8 mouse cellular contexts compared by ENCODE assay signal in the genomic region with DNA sequence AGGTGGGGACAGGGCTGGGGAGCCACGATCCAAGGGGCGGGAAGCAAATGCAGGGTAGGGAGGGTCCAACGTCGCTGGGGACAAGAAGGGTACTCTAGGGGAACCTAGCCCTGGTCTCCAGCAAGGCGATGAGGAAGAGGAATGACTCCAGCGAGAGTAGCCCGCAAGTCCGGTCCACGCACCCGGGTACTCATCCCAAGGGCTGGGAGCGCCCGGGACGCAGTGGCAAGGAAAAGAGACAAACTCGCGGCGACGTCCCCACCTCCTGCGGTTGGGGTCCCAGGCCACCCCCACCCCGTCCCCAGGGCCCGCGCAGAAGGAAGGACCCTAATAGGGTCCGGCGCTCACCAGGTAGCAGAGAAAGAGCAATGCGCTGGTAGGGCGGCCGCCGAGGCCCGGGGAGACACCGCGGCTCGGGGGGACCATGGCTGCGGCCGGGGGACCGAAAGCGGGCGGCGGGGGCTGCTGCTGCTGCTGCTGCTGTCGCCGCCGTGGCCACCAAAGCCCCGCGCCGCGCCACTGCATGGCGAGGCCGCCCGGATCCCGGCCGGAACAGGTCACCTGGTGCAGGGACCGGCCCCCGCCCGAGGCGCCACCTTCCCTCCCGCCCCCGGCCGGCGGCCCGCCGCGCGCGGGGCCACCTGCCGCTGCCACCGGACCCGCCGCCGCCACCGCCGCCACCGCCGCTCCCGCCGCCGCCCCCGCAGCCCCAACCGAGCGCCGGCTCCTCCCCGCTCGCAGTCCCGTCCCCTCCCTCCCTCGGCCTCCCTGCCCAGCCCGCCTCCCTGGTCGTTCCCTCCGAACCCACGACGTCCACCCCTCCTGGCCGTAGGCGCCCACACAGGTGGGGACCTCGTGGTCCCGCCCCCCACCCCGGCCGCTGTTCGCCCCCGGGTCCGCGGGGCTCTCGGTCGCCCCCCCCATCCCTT. TPM values are rescaled to one million over a fixed set of nuclear protein-coding genes. Genes with fewer than 3 reads are reported as not detected.
A peak's percentile ranks its signal among the peaks of the same experiment; 100 is the strongest.
DNase-seq lines count a peak whose midpoint lies in the region; ATAC-seq and TF ChIP-seq lines count a peak whose summit lies in the region.

No protein-coding gene starts in this region.

- ATAC-seq in forebrain, postnatal 0 days: peak; percentile 38
- peak; percentile 58 for ATAC-seq in kidney, postnatal 0 days (replicated peaks; ENCODE audit: low FRiP score, low read depth)
- ATAC-seq in stomach, postnatal 0 days (ENCODE audit: low FRiP score, low TSS enrichment): peak; percentile 67

- TF ChIP-seq EP300 in stomach, postnatal 0 days (optimal IDR thresholded peaks at IDR 0.05): no peak

- no peaks in the 10 kb centered on the region for H3K36me3 ChIP-seq in forebrain, postnatal 0 days (ENCODE audit: insufficient read depth)
- H3K36me3 ChIP-seq in kidney, postnatal 0 days (ENCODE audit: insufficient read depth, low read length): no peaks in the 10 kb centered on the region
- no peaks in the 10 kb centered on the region for H3K36me3 ChIP-seq in stomach, postnatal 0 days (ENCODE audit: control insufficient read depth, insufficient read depth, low read length)

- peaks cover 19% of the 10 kb centered on the region for H3K4me1 ChIP-seq in cerebellum, adult 2 months (ENCODE audit: control insufficient read depth, insufficient read depth, low read length)
- H3K4me1 ChIP-seq in forebrain, postnatal 0 days (ENCODE audit: insufficient read depth): peaks cover 6% of the 10 kb centered on the region; the same call in 1 of the 2 replicates
- no peaks in the 10 kb centered on the region for H3K4me1 ChIP-seq in kidney, postnatal 0 days (replicated peaks; ENCODE audit: insufficient read depth, low read length)
- no peaks in the 10 kb centered on the region for H3K4me1 ChIP-seq in stomach, postnatal 0 days (replicated peaks; ENCODE audit: control insufficient read depth, insufficient read depth)

- peak overlapping the region; percentile 99 for H3K4me3 ChIP-seq in cerebellum, adult 2 months (replicated peaks; ENCODE audit: insufficient read depth, low read depth, low read length)
- H3K4me3 ChIP-seq in forebrain, postnatal 0 days (ENCODE audit: low read depth, low read length): peak overlapping the region; percentile 80
- peak overlapping the region; percentile 65 for H3K4me3 ChIP-seq in kidney, postnatal 0 days (replicated peaks; ENCODE audit: low read depth, low read length)
- peak overlapping the region; percentile 58 for H3K4me3 ChIP-seq in stomach, postnatal 0 days (ENCODE audit: low read depth, low read length)

- peak overlapping the region; percentile 81 for H3K9ac ChIP-seq in forebrain, postnatal 0 days
- H3K9ac ChIP-seq in kidney, postnatal 0 days (ENCODE audit: low read depth, low read length): peak overlapping the region; percentile 68
- peak overlapping the region; percentile 73 for H3K9ac ChIP-seq in stomach, postnatal 0 days (ENCODE audit: low read length)

- 0 out of 2 replicates have a peak, but pooled peaks have one; percentile 28 for TF ChIP-seq POLR2A in cerebellum, adult 2 months (IDR thresholded peaks at IDR 0.05; ENCODE audit: borderline replicate concordance, insufficient read depth, low read length)

- peak overlapping the region; percentile 96 for H3K4me2 ChIP-seq in forebrain, postnatal 0 days (ENCODE audit: low read depth)
- H3K4me2 ChIP-seq in kidney, postnatal 0 days (ENCODE audit: low read length): peak overlapping the region; percentile 99
- H3K4me2 ChIP-seq in stomach, postnatal 0 days (replicated peaks; ENCODE audit: low read depth): peak overlapping the region; percentile 99

- no peak for TF ChIP-seq CTCF in cerebellum, adult 2 months (IDR thresholded peaks at IDR 0.05; ENCODE audit: borderline replicate concordance, insufficient read depth, low read depth, low read length)
- no peak for TF ChIP-seq CTCF in forebrain, postnatal 0 days (IDR thresholded peaks at IDR 0.05; ENCODE audit: low read depth)
- no peak for TF ChIP-seq CTCF in kidney, postnatal 0 days (IDR thresholded peaks at IDR 0.05; ENCODE audit: low read depth)
- no peak for TF ChIP-seq CTCF in stomach, postnatal 0 days (IDR thresholded peaks at IDR 0.05; ENCODE audit: low read depth)

- H3K9me3 ChIP-seq in forebrain, postnatal 0 days (ENCODE audit: low read length): no peaks in the 10 kb centered on the region
- no peaks in the 10 kb centered on the region for H3K9me3 ChIP-seq in kidney, postnatal 0 days (replicated peaks; ENCODE audit: low read length)
- no peaks in the 10 kb centered on the region for H3K9me3 ChIP-seq in stomach, postnatal 0 days (ENCODE audit: control insufficient read depth, low read length)

- peak overlapping the region; percentile 86 for H3K27ac ChIP-seq in cerebellum, adult 2 months (ENCODE audit: insufficient read depth, low read length)
- H3K27ac ChIP-seq in forebrain, postnatal 0 days (ENCODE audit: low read depth, low read length): peak overlapping the region; percentile 88
- peak overlapping the region; percentile 38; the same call in 1 of the 2 replicates for H3K27ac ChIP-seq in kidney, postnatal 0 days
- H3K27ac ChIP-seq in stomach, postnatal 0 days (replicated peaks): peak overlapping the region; percentile 90

- under 1% methylated on average over 51 of the region's 99 CpGs for WGBS in cerebellum, adult 2 months
- under 1% methylated on average over 62 of the region's 99 CpGs for WGBS in forebrain, postnatal 0 days
- under 1% methylated on average over 39 of the region's 99 CpGs for WGBS in kidney, postnatal 0 days
- under 1% methylated on average over 54 of the region's 99 CpGs for WGBS in stomach, postnatal 0 days

- DNase-seq in right cerebral cortex, postnatal 14 days: peak; percentile 55
- DNase-seq in right cerebral cortex, adult 2 months (ENCODE audit: low spot score in 2 of 2): no peak
- peak; percentile 81 to 83 for DNase-seq in cerebellum, adult 2 months
- DNase-seq in forebrain, postnatal 0 days: no peak
- no peak for DNase-seq in kidney, postnatal 0 days (ENCODE audit: low spot score)
- peak; percentile 33 to 57 for DNase-seq in lung, postnatal 4 days
- DNase-seq in stomach, postnatal 0 days (ENCODE audit: low spot score): peak; percentile 76
- DNase-seq in layer of hippocampus, postnatal 14 days (ENCODE audit: low spot score in 2 of 2): no peak

- no peaks in the 10 kb centered on the region for H3K27me3 ChIP-seq in cerebellum, adult 2 months (ENCODE audit: control insufficient read depth, insufficient read depth, low read length)
- no peaks in the 10 kb centered on the region for H3K27me3 ChIP-seq in forebrain, postnatal 0 days (ENCODE audit: insufficient read depth, low read length)
- H3K27me3 ChIP-seq in kidney, postnatal 0 days (ENCODE audit: insufficient read depth, low read length): no peaks in the 10 kb centered on the region; the same call in 1 of the 2 replicates
- 0 out of 2 replicates have a peak, but pooled peaks cover 3% of the 10 kb centered on the region for H3K27me3 ChIP-seq in stomach, postnatal 0 days (ENCODE audit: control insufficient read depth, insufficient read depth, low read length)

RNA-seq across cellular contexts. Expression of gene Sel1l3, which starts 0.7 kb away (rescaled TPM):
- 70.8 and 85.1 TPM in 2 replicates for polyA plus RNA-seq in cerebellum, adult 2 months (2012; rRNA removed)
- 28.7 and 28.8 TPM in 2 replicates for total RNA-seq in forebrain, postnatal 0 days (2014; rRNA removed)
- 5.7 and 6.2 TPM in 2 replicates for polyA plus RNA-seq in forebrain, postnatal 0 days (2015; fragmentation: Nextera tagmentation; extraction: Ambion mirVana)
- 11.1 and 11.8 TPM in 2 replicates for polyA plus RNA-seq in kidney, postnatal 0 days (2015; fragmentation: Nextera tagmentation; extraction: Ambion mirVana)
- polyA plus RNA-seq in stomach, postnatal 0 days (2015; fragmentation: Nextera tagmentation; extraction: Ambion mirVana): 10.0 and 11.3 TPM in 2 replicates
- 10 to 100 TPM; 39.0 to 42.9 TPM for total RNA-seq in layer of hippocampus, postnatal 14 days (2021)

RNA-seq across cellular contexts. Expression of gene Smim20, which starts 53.8 kb away (rescaled TPM):
- polyA plus RNA-seq in cerebellum, adult 2 months (2012; rRNA removed): 63.4 and 64.5 TPM in 2 replicates
- total RNA-seq in forebrain, postnatal 0 days (2014; rRNA removed): 45.0 and 53.1 TPM in 2 replicates
- polyA plus RNA-seq in forebrain, postnatal 0 days (2015; fragmentation: Nextera tagmentation; extraction: Ambion mirVana): 75.2 and 82.4 TPM in 2 replicates
- polyA plus RNA-seq in kidney, postnatal 0 days (2015; fragmentation: Nextera tagmentation; extraction: Ambion mirVana): 135 and 143 TPM in 2 replicates
- polyA plus RNA-seq in stomach, postnatal 0 days (2015; fragmentation: Nextera tagmentation; extraction: Ambion mirVana): 80.2 and 82.9 TPM in 2 replicates
- total RNA-seq in layer of hippocampus, postnatal 14 days (2021): 10 to 100 TPM; 35.6 to 37.2 TPM

Comparison
In these comparisons a context has a peak if more than half of its experiments do, and no peak if none do; other contexts are left out.
1. DNase-seq: peak in right cerebral cortex, postnatal 14 days (single experiment), cerebellum, adult 2 months (2 of 2), lung, postnatal 4 days (2 of 2) and stomach, postnatal 0 days (single experiment); none in right cerebral cortex, adult 2 months (0 of 2), forebrain, postnatal 0 days (single experiment), kidney, postnatal 0 days (single experiment) and layer of hippocampus, postnatal 14 days (0 of 2).
2. H3K27ac ChIP-seq: peak in every context shown above with its lines; median percentile 90 in stomach, postnatal 0 days; 88 in forebrain, postnatal 0 days; 86 in cerebellum, adult 2 months; 38 in kidney, postnatal 0 days.
3. Peak in every context shown above with its lines, with median percentiles within 50 percentile points of each other: H3K4me3 ChIP-seq, ATAC-seq, H3K4me2 ChIP-seq and H3K9ac ChIP-seq.